Mouse (Mus musculus) megakaryocyte, adult 5-6 weeks (primary cell): ENCODE data around the gene Pofut2. TPM values are rescaled to one million over a fixed set of nuclear protein-coding genes. Genes with fewer than 3 reads are reported as not detected.
"Not testable (repeated sequence)": the region's sequence is repeated elsewhere in the genome, so short reads cannot be mapped to it uniquely, and the experiment has no call there.

Experiments
- ATAC-seq: 2 replicates; pipeline ENCODE4 v1.8.0; 2016; ENCODE audit warnings: mild to moderate bottlenecking, inconsistent platforms; ENCODE audit not compliant: poor library complexity, severe bottlenecking
- total RNA-seq, 2 experiments: library from RNA; stranded (forward) in 1 of 2; stranded (reverse) in 1 of 2; fragments of 153-499, 151-499 nt in 1 of 2; fragments of 221-1000, 200-1000 nt in 1 of 2; gene quantifications; 2 replicates each; pipeline versions ENCODE4 v1.2.3 to v1.2.4; 2015 to 2017

Pofut2 gene
- total RNA-seq, 2 experiments from 2014 or later = 16.2 to 19.2 TPM

- no peak for ATAC-seq
Observed at GRCm38 (mm10) chr10:77260166-77260875, 1.3 kb downstream of the Pofut2 start.

GRCm38 (mm10) chr10:77266281-77266680 lies 7.3 kb downstream of the Pofut2 start:
- ATAC-seq = peak; percentile 95

GRCm38 (mm10) chr10:77267027-77267426 lies 8.0 kb downstream of the Pofut2 start:
- peak; percentile 28 for ATAC-seq

GRCm38 (mm10) chr10:77269129-77269528 lies 10.1 kb downstream of the Pofut2 start:
- ATAC-seq = no peak

- ATAC-seq = peak; percentile 52
Observed at GRCm38 (mm10) chr10:77272980-77273730, 14.1 kb downstream of the Pofut2 start.

- no peak for ATAC-seq
Observed at GRCm38 (mm10) chr10:77273798-77274197, 14.8 kb downstream of the Pofut2 start.

- ATAC-seq = not testable (repeated sequence)
Observed at GRCm38 (mm10) chr10:77282085-77282484, 23.1 kb downstream of the Pofut2 start.

- peak; percentile 87 for ATAC-seq
Observed at GRCm38 (mm10) chr10:77282822-77283221, 23.8 kb downstream of the Pofut2 start.

GRCm38 (mm10) chr10:77284832-77285231 lies 25.8 kb downstream of the Pofut2 start:
- ATAC-seq = no peak

GRCm38 (mm10) chr10:77287626-77288025 lies 28.6 kb downstream of the Pofut2 start:
- ATAC-seq = no peak

- no peak for ATAC-seq
Observed at GRCm38 (mm10) chr10:77288639-77289195, 29.7 kb downstream of the Pofut2 start.

- no peak for ATAC-seq
Observed at GRCm38 (mm10) chr10:77289559-77289958, 30.5 kb downstream of the Pofut2 start.

- no peak; the same call in 1 of the 2 replicates for ATAC-seq
Observed at GRCm38 (mm10) chr10:77290624-77291366, 31.8 kb downstream of the Pofut2 start.

- ATAC-seq = no peak
Observed at GRCm38 (mm10) chr10:77294691-77295090, 35.7 kb downstream of the Pofut2 start.

- ATAC-seq = no peak
Observed at GRCm38 (mm10) chr10:77298621-77299020, 39.6 kb downstream of the Pofut2 start.

GRCm38 (mm10) chr10:77299194-77299593 lies 40.2 kb downstream of the Pofut2 start:
- no peak for ATAC-seq

GRCm38 (mm10) chr10:77300237-77300933 lies 41.4 kb downstream of the Pofut2 start:
- ATAC-seq = no peak

GRCm38 (mm10) chr10:77300934-77301297 lies 41.9 kb downstream of the Pofut2 start:
- no peak for ATAC-seq

GRCm38 (mm10) chr10:77304362-77304761 lies 45.3 kb downstream of the Pofut2 start:
- ATAC-seq = no peak

GRCm38 (mm10) chr10:77304840-77305533 lies 46.0 kb downstream of the Pofut2 start:
- no peak for ATAC-seq
